Mouse (Mus musculus) heart, postnatal 4 days (tissue): ENCODE measurements around the gene Prpf6. TPM values are rescaled to one million over a fixed set of nuclear protein-coding genes. Genes with fewer than 3 reads are reported as not detected.
A peak's percentile ranks its signal among the peaks of the same experiment; 100 is the strongest.

ENCODE experiments used
- DNase-seq: peaks from one replicate; pipeline ENCODE4 v3.0.0; 2021
- total RNA-seq, 2 experiments: library from RNA; stranded (reverse); gene quantifications; 2 replicates each; pipeline ENCODE4 v1.2.3; 2021

Gene Prpf6
- total RNA-seq, 2 experiments from 2014 or later, result 35.1 to 36.1 TPM

DNA sequence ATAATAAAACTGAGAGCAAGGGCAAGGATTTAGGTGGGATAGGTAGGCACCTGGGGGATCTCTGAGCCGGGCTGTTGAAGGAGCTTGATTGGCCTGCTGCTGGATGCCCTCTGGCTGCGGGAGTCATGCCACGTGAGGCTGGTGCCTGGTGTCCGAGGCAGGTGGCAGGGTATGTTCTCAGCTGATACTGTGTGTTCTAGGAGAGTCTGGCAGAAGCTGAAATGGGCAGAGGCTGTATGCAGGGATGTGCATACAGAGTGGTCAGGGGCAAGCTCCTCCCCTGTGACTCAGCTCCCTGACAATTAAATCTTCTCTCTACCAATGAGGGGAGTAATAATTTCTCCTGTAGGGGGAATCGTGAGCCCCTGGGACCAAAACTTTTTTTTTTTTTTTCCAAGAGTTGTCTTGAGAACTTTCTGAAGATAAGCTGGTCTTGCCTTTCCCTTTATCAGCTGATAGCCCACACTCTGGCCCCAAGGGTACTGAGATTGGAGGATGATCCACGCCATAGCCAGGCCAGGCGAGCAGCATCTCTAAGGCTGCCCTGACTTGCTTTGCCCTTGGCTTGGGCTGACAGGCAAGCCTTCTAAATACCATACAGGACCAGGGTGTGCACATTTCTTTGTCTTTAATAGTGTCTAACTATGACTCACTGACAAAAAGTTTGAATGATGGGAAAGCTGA is 5.9 kb downstream of the Prpf6 start:
- DNase-seq, result no peak

DNA sequence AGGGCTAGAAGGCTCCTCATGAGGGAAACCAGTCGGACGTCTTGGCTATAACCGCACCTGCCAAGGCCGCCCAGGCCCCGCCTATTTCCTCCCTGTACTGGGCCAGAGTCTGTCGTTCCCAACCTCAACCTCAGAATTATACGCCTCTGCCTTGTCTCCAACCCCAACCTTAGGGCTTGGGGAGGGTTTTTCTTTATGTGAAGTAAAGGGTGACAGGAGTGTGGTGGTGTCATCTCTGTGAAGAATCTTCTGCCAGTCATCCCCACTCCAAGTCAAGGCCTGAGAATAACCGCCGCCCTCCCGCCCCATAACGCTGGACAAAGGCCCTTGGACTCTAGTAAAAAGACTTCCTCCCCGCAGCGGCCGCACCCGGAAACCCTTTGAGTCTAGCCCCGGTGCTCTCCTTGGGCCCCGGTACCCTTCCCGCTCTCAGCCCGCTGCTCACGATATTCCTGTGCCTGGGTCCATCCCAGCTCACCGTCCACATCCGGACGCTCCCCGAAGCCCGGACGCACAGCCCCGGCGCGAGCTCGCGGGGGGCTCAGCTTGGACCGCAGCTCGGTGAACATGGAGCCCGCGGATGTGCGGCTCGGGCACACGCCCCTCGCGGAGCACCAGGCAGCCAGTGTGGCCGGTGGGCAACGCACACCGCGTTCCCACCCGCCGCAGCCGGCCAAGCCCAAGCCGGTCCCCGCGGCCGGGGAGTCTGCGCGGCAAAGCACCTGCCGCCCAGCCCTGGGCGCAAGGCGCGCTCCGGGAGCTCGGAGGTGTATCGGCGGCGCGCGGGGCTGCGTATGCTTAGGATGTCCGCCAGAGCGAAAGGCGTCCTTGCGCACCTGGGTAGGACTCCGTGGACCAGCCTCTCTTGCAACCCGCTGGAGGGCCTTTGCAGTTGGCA is 7.0 kb downstream of the Prpf6 start, which contains the start of gene Samd10:
TSS of gene Samd10 (minus strand) at position 759 of the 898 bp plus-strand sequence.
- DNase-seq, result peak; percentile 52

DNA sequence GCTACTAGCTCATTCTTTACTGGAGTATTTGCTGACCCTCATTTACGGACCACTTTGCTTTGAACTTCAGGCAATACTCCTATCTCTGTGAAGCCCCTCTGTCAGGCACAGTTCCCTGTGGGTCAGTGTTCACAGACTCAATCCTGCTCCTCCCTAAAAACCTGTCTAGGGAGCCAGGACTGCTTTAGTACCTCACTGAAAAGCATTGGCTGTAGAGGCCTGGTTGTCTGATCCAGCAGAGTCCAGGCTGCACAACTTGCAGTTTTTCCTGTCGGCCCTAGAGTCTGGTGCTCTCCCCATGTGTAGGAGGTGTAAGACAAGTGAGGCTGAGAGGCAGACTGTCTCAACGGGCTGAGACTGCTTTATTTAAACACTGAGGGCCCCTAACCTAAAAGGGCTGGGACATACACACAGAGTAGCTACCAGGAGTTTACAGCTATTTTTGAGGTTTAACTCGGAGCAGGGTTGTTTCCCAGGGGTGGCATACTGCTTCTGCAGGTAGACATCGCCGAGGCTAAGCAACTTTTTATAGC is 8.6 kb downstream of the Prpf6 start:
- DNase-seq, result no peak

DNA sequence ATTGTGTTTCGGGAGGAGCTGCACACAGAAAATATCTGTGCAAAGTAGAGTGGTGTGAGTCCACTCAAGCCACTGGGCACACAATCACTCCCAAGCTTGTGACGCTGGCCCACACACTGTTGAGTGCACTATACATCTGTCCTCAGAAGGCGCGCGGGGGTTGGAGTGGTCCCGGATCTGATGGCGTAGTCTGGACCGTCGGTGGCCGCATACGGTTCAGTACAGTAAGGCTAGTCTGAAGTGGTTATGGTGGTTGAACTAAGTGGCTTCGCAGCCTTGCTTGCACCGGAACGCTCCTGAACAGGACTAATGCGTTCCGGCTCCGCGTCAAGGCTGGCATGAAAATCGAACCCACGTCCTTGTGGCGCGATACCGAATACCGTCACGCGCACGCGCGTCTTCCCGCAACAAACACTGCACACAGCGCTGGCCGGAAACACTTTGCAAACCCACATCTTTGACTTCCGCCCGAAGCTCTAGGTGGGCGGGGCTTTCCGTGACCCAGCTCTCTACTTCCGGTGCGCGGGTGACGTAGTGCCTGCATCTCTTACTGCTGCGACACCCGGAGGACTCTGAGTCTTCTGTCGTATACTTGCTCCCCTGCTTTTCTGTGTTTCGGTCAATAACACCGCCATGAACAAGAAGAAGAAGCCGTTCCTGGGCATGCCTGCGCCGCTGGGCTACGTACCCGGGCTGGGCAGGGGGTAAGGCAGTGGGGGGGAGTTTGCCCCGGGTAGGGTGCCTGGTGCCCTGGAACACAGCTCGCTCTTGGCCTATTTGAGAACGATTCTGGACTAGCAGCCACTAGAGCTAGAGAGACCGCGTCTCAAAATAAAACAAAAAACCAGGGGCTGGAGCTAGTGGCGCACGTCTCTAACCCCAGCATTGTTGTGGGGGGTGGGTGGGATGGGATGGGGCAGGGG is 9.4 kb downstream of the Prpf6 start:
- peak; percentile 97 for DNase-seq

DNA sequence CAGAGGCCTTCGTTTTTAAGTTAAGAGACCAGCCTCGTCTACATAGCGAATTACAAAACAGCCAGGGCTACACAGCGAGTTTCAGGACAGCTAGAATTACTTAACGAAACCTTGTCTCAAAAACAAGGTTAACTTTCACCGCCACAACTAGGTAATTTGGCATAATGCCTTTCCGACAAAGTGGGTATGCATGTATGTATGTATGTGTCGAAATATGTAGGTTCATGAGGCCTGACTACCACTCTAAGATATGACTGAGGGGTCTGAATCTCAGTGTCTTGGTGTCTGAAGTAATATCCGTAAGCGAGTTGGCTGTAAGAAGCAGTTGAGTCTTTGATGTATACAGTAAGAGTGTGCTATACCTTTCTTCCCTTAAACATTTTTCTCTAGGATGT is 10.1 kb downstream of the Prpf6 start:
- DNase-seq, result no peak

DNA sequence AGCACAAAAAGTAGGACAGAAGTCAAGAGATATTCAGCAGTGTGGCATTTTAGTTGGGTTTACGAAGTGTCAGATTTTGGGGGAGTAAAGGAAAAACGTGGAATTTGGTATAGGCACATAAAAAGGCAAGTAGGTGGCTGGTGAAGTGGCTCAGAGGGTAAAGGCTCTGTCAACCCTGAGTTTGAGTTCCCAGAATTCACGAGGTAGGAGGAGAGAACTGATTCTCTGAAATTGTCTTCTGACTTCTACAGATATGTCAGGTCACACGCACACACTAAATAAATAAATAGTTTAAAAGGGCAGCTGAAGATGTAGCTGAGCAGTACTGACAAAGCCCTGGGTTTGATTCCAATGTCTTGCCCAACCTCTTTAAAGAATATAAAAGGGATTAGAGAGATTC is 10.7 kb downstream of the Prpf6 start:
- DNase-seq, result no peak

DNA sequence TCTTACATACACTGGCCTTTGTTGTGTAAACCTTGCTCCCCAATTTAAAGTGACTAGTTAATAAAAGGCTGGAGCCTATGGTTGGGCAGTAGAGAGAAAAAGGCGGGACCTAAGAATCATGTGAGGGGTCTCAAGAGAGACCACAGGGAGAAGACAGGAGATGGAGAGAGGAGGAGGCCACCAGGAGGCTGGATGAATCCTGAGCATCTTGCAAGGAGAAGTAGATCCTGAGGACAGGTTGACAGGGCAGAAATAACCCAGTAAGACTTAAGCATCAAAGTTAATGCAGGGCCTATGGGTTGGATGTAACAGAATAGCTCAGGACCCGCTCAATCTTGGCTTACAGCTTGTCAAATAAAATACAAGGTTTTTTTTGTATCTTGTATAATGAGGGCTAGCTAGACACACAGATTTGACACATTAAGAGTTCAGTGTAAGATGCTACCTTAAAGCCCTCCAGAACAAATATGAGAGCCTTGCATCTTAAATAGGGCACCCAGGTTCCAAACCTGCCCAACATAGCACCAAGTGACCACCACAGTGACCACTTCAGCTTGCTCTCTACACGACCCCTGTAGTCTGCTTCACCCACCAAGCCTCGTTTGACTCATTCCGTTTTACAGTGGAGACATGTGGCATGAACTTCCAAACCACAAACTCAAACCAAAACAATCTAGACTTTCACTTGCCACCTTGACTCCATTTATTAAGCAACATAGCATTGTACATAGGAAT is 27.3 kb downstream of the Prpf6 start:
- DNase-seq, result no peak

DNA sequence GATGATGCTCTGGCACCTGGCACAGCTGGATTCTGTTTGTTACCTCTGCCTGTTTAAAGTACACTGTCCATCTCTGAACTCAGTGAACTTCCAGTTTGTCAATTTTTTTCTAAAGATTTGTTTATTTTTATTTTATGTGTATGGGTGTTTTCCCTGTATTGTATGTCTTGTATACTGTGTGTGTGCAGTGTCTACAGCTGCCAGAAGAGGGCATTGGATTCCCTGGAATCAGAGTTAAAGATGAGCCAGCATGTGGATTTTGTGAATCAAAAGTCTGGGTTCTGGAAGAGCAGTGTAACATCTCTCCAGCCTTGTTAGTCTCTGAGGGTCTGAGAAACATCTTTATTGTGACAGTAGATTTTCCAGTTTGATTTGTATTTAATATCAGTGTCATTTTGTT is 31.7 kb downstream of the Prpf6 start:
- DNase-seq, result peak; percentile 30

DNA sequence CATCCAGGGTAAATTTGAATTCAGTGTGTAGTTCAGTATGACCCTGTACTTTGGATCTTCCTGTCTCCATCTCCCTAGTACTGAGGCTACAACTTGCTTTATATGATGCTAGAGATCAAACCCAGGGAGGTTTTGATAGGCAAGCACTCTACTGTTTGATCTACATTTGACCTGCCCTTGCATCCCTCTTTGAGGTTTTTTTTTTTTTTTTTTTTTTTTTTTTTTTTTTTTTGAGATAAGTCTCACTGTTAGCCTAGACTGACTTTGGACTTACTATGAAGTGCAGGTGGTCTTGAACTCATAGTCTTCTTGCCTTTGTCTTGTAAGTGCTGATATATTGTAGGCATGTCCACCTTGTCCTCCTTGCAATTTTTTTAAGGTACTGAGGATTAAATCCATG is 36.8 kb downstream of the Prpf6 start:
- DNase-seq, result no peak

DNA sequence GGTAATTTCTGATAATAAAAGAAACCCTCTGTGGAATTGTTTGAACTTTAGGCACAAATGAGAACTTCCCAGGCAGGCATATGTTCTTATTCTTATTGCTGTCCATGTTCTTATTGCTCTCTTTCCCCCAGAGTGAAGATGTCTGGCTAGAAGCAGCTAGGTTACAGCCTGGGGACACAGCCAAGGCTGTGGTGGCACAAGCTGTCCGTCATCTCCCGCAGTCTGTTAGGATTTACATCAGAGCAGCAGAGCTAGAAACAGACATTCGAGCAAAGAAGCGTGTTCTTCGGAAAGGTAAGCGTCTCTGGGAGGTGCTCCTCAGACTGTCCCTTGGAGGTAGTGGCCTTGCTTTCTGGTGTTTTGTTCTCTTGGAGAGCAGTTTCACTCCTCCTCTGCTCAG is 41.0 kb downstream of the Prpf6 start:
- DNase-seq, result no peak

DNA sequence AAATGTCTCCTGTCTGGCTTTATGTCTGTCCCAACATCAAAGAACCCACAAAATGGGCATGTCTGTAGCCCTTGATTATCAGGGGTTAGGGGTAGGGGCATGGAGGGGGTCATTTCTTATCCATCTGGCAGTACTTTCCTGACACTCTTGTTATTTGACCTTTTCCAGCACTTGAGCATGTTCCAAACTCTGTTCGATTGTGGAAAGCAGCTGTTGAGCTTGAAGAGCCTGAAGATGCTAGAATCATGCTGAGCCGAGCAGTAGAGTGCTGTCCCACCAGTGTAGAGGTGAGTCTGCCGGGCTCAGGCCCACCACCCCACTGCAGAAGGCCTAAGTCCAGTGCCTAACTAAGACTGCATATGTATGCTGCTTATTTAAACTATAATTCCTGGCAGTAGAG is 44.2 kb downstream of the Prpf6 start:
- no peak for DNase-seq

DNA sequence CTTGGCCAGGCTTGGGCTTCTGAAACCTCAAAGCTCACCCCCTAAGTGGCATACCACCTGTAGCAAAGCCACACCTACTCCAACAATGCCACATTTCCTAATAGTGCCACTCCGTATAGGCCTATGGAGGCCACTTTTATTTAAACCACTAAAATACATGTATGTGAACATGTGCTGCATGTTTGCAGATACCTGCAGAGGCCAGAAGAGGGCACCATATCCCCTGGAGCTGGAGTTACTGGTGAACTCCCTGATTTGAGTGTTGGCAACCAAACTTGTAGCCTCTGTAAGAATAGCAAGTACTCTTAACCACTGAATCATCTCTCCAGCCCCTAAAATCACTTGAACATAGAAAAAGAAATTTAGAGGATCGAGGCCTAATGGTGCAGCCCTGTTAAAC is 52.7 kb downstream of the Prpf6 start:
- peak; percentile 59 for DNase-seq

DNA sequence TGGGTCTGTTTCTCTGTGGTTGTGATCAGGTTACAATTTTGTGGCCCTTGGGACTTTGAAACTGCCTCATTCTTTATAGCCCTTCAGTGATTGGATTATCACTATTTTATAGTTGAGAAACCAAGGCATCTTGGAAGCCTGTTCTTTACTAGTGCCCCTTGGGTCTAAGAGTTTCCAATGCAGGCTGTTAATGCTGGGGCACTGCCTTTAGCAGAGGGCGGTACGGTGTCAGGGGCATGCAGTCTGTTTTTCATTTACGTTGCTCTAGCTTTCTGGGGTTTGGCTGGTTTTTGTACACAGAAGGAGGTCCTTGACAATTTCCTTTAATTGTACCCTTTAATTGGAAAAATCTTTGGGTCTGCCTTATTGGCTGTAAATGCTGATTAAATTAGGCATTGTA is 54.0 kb downstream of the Prpf6 start:
- no peak for DNase-seq

DNA sequence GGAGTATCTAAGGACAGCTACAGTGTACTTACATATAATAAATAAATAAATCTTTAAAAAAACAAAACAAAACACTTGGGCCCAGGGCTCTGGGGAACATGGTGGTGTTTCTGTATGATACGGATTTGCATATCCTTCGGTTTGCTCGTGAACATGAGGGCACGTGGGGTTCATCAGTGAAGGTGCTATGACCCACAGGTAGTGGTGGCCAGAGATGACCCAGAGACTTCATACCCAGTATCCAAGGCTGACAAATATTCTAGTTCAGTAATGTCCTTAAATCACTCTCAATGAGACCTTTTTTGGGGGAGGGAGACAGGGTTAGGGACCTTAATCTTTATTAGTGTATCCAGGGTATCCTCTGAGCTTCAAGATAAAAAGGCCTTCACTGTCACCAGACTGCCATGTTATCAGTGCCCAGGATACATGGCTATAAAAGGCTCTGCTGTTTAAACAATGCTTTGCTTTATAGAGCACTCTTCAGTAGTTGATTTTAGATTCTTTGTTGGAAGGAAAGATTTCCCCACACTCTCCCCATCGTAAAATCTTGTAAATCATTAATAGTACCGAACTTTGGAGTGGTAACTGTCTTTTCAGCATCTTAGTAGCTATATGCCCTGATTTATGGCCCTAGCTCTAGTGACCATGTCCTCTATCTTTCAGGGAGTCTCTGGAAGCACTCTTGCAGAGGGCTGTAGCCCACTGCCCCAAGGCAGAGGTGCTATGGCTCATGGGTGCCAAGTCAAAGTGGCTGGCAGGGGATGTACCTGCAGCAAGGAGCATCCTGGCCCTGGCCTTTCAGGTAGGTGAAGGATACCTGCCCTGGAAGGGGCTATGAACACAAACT is 55.2 kb downstream of the Prpf6 start:
- no peak for DNase-seq

DNA sequence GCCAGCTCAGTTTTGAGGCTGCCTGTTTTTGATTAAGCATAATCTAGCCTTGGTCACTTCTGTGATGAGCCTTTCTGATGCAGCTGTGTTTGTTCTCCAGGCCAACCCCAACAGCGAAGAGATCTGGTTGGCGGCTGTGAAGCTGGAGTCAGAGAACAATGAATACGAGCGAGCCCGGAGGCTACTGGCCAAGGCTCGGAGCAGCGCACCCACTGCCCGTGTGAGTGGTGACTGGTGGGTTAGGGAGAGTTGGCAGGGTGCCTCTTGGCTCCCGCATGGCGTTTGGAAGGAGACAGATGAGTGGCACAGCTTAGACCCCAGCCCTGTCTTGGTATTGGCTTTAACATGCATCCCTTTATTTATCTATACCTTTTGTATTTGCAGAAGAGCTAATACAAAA is 57.3 kb downstream of the Prpf6 start:
- DNase-seq, result no peak

DNA sequence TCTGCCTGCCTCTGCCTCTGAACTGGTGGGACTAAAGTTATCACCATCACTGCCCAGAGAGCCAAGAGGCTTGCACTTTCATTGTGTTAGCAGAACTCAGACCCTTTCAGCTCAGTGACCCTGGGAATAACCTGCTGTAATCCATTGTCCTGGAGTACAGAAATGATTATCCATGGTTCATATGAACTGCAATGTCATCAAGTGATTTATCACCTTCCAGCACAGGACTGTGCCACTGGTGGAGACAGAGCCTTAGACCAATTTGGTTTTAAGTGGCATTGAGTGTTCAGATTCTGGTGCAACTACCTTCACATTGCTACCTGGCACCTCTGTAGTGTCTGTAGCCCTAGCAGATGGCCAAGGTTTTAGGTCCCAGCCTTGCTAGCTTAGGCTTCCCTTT is 61.4 kb downstream of the Prpf6 start:
- no peak for DNase-seq

DNA sequence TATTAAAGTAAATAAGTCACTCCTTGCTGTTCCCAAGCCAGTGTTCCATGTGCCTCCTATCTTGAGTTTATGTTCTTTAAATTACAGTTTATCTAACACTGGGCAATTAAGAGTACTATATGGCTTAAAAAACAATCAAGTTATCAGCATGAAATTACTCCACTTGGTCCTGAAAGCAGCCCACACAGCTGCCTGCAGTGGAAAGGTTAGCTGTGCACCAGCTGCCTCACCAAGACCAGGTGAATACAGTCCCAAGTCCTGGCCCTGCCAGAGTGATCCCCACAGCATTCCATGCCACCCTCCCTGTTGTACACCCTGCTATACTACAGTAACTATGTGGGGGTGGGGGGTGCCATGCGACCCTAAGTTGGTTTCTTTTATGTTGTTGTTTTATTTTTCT is 61.9 kb downstream of the Prpf6 start:
- DNase-seq, result no peak

DNA sequence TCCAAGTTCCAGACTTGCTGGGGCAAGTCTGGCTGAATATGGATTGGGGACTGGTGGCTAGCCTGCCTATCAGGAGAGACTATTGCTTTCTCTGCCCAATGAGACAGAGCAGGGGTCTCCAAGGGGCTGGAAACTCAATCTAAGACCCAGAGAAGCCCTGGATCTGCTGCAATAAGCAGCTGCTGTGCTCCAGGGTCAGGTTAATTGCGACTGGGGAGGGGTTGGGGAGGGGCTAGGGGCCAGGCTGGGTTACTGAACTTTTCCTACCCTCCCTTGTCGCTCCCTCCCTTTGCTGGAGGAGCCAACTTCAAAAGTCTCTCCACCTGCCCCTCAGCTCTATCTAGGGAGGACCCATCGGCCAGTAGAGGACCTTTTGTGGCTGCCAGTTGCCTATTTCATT is 65.1 kb downstream of the Prpf6 start, which contains the start of gene Gm29797:
TSS of gene Gm29797 (plus strand) at position 301 of the 400 bp plus-strand sequence.
- DNase-seq, result no peak

DNA sequence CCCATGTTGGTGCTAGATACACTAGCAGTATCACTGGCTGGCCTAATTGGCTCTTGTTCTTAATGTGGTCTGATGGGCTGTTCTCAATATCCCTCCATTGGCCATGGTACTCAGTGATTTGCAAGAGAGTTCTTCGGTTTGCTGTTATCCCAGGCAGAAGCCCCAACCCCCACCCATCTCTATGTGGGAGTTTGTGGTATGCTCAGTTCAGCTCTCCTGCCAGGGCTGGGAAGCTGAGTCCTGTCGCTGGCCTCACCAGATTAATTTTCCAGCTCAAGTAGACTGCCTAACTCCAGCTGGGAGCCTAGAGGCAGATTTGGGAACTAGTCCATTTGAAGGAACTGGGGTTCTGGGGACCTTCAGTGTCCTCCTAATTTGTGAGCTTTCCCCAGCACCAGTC is 65.8 kb downstream of the Prpf6 start:
- DNase-seq, result no peak

DNA sequence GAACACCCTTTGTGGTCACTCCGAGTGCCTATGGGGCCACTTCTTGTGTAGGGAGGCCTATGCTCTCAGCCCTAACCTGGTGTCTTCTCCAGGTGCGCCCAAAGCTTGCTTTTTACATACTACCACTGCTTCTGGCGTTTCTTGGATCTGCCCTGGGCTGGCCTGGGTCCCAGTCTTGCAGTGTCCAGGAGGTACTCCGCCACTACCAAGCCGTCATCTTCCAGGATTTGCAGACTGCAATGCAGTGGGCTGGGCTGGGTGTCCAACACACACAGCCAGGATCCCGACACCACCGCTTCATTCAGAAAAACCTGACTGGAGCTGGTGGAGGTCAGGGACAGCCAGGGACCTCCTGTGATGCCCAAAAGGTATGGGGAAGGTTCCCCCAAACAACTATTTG is 66.9 kb downstream of the Prpf6 start:
- no peak for DNase-seq
